Comparison of ENCODE assay signal across 24 mouse cellular contexts in genomic region chr10:117320571-117320981, GRCm38 (mm10). TPM values are rescaled to one million over a fixed set of nuclear protein-coding genes. Genes with fewer than 3 reads are reported as not detected.
DNase-seq lines count a peak whose midpoint lies in the region; ATAC-seq and TF ChIP-seq lines count a peak whose summit lies in the region.
"Had no signal": no experiment of that assay in that cellular context is flagged by ENCODE, and none has a peak within 500 bp of the region (broad histone marks: within the 10 kb centered on the region; RNA-seq: fewer than 3 reads in every experiment).

No protein-coding gene starts in this region.

- H3K27ac ChIP-seq in kidney, adult 2 months (ENCODE audit: insufficient read depth, low read depth, low read length) = no peak overlapping the region
- no peak overlapping the region for H3K27ac ChIP-seq in forebrain, embryonic 13.5 days
- H3K27ac ChIP-seq: embryonic facial prominence, embryonic 15.5 days; hindbrain, embryonic 15.5 days; liver, embryonic 13.5 days; macrophage; stomach, postnatal 0 days had no signal

- TF ChIP-seq CTCF in kidney, adult 2 months (conservative IDR thresholded peaks at IDR 0.05; ENCODE audit: insufficient read depth, insufficient read length, low read depth, low read length) = no peak

- no peak for TF ChIP-seq POLR2A in kidney, adult 2 months (IDR thresholded peaks at IDR 0.05; ENCODE audit: low read depth, low read length)

- peak; percentile 9 for DNase-seq in kidney, adult 2 months
- DNase-seq in kidney, adult 18-20 months = no peak
- DNase-seq in lung, postnatal 14 days = peak; percentile 29
- DNase-seq in urinary bladder, adult 2 months (ENCODE audit: low spot score) = no peak
- DNase-seq: adrenal gland, adult 8-10 months; cerebellum, adult 18-20 months; cerebellum, postnatal 36 days; kidney, postnatal 14 days; liver, embryonic 13.5 days; right cerebral cortex, postnatal 4 days; thymus, postnatal 14 days had no signal

- no peaks in the 10 kb centered on the region for H3K36me3 ChIP-seq in kidney, adult 2 months (ENCODE audit: control insufficient read depth, insufficient read depth, low read length)
- H3K36me3 ChIP-seq in forebrain, embryonic 13.5 days (ENCODE audit: poor library complexity, severe bottlenecking) = no peaks in the 10 kb centered on the region
- H3K36me3 ChIP-seq: embryonic facial prominence, embryonic 15.5 days; heart, embryonic 12.5 days; hindbrain, embryonic 15.5 days; liver, embryonic 13.5 days had no signal

- no peaks in the 10 kb centered on the region for H3K9me3 ChIP-seq in forebrain, embryonic 13.5 days (replicated peaks)
- H3K9me3 ChIP-seq: embryonic facial prominence, embryonic 15.5 days; hindbrain, embryonic 15.5 days; liver, embryonic 13.5 days had no signal

- peak; percentile 34 for ATAC-seq in granulocyte monocyte progenitor cell, adult 5-6 weeks (replicated peaks; ENCODE audit: poor library complexity, severe bottlenecking)
- no peak for ATAC-seq in megakaryocyte-erythroid progenitor cell, adult 5-6 weeks (replicated peaks; ENCODE audit: low FRiP score, low TSS enrichment, poor library complexity, severe bottlenecking)
- ATAC-seq in forebrain, embryonic 13.5 days = no peak
- ATAC-seq: intestine, embryonic 16.5 days had no signal

- no peak overlapping the region for H3K4me2 ChIP-seq in forebrain, embryonic 13.5 days
- H3K4me2 ChIP-seq: embryonic facial prominence, embryonic 15.5 days; heart, embryonic 12.5 days; hindbrain, embryonic 15.5 days; liver, embryonic 13.5 days; midbrain, embryonic 11.5 days had no signal

- H3K4me1 ChIP-seq in kidney, adult 2 months (ENCODE audit: control insufficient read depth, insufficient read depth, low read length) = no peaks in the 10 kb centered on the region
- no peaks in the 10 kb centered on the region for H3K4me1 ChIP-seq in forebrain, embryonic 13.5 days
- H3K4me1 ChIP-seq: embryonic facial prominence, embryonic 15.5 days; heart, embryonic 12.5 days; hindbrain, embryonic 15.5 days; liver, embryonic 13.5 days had no signal

- 65% methylated on average over 3 of the region's 3 CpGs for WGBS in kidney, adult 2 months
- WGBS in forebrain, embryonic 13.5 days = 57% methylated on average over 3 of the region's 3 CpGs

- H3K4me3 ChIP-seq in kidney, adult 2 months (ENCODE audit: insufficient read depth, low read depth, low read length) = no peak overlapping the region
- no peak overlapping the region for H3K4me3 ChIP-seq in forebrain, embryonic 13.5 days
- H3K4me3 ChIP-seq: embryonic facial prominence, embryonic 15.5 days; heart, embryonic 12.5 days; hindbrain, embryonic 15.5 days; liver, embryonic 13.5 days had no signal

- H3K9ac ChIP-seq in forebrain, embryonic 13.5 days = no peak overlapping the region
- H3K9ac ChIP-seq: embryonic facial prominence, embryonic 15.5 days; heart, embryonic 12.5 days; hindbrain, embryonic 15.5 days; liver, embryonic 13.5 days had no signal

- no peaks in the 10 kb centered on the region for H3K27me3 ChIP-seq in kidney, adult 2 months (replicated peaks; ENCODE audit: control insufficient read depth, insufficient read depth, low read length)
- H3K27me3 ChIP-seq in forebrain, embryonic 13.5 days = no peaks in the 10 kb centered on the region
- H3K27me3 ChIP-seq: CH12.LX; embryonic facial prominence, embryonic 15.5 days; heart, embryonic 12.5 days; hindbrain, embryonic 15.5 days; liver, embryonic 13.5 days had no signal

RNA-seq across cellular contexts. Expression of gene Lyz1, which starts 27.9 kb away (rescaled TPM):
- polyA plus RNA-seq in kidney, adult 2 months (2012; rRNA removed) = 1.9 and 6.2 TPM in 2 replicates
- not detected in 2 replicates for total RNA-seq in granulocyte monocyte progenitor cell, adult 5-6 weeks (2014; fragmentation: Nextera tagmentation)
- total RNA-seq in granulocyte monocyte progenitor cell, adult 5-6 weeks (2017) = 0.22 and 0.41 TPM in 2 replicates
- not detected in 2 replicates for total RNA-seq in megakaryocyte-erythroid progenitor cell, adult 5-6 weeks (2014; fragmentation: Nextera tagmentation)
- total RNA-seq in megakaryocyte-erythroid progenitor cell, adult 5-6 weeks (2017) = not detected in 2 replicates
- polyA plus RNA-seq in forebrain, embryonic 13.5 days (2015; fragmentation: Nextera tagmentation; extraction: Ambion mirVana) = 0.14 TPM in 1 of 2 replicates, not detected in the other
- 9.3 and 12.6 TPM in 2 replicates for polyA plus RNA-seq in urinary bladder, adult 2 months (2012; rRNA removed)
- total RNA-seq: CH12.LX, MEL had no signal
- polyA plus RNA-seq: hindbrain, embryonic 15.5 days; limb, embryonic 11.5 days; liver, embryonic 13.5 days; midbrain, embryonic 11.5 days had no signal

RNA-seq across cellular contexts. Expression of gene Lyz2, which starts 38.5 kb away (rescaled TPM):
- polyA plus RNA-seq in kidney, adult 2 months (2012; rRNA removed) = 42.5 and 101 TPM in 2 replicates
- 190 and 288 TPM in 2 replicates for total RNA-seq in granulocyte monocyte progenitor cell, adult 5-6 weeks (2014; fragmentation: Nextera tagmentation)
- total RNA-seq in granulocyte monocyte progenitor cell, adult 5-6 weeks (2017) = 714 and 744 TPM in 2 replicates
- total RNA-seq in megakaryocyte-erythroid progenitor cell, adult 5-6 weeks (2014; fragmentation: Nextera tagmentation) = 0.92 and 84.9 TPM in 2 replicates
- total RNA-seq in megakaryocyte-erythroid progenitor cell, adult 5-6 weeks (2017) = 45.1 and 63.4 TPM in 2 replicates
- polyA plus RNA-seq in forebrain, embryonic 13.5 days (2015; fragmentation: Nextera tagmentation; extraction: Ambion mirVana) = 9.5 and 10.4 TPM in 2 replicates
- 437 and 439 TPM in 2 replicates for polyA plus RNA-seq in urinary bladder, adult 2 months (2012; rRNA removed)
- total RNA-seq: MEL had no signal

RNA-seq across cellular contexts. Expression of gene Cpsf6, which starts 59.2 kb away (rescaled TPM):
- 26.9 and 30.1 TPM in 2 replicates for polyA plus RNA-seq in kidney, adult 2 months (2012; rRNA removed)
- 94.2 and 139 TPM in 2 replicates for total RNA-seq in granulocyte monocyte progenitor cell, adult 5-6 weeks (2014; fragmentation: Nextera tagmentation)
- total RNA-seq in granulocyte monocyte progenitor cell, adult 5-6 weeks (2017) = 119 and 124 TPM in 2 replicates
- 132 and 163 TPM in 2 replicates for total RNA-seq in megakaryocyte-erythroid progenitor cell, adult 5-6 weeks (2014; fragmentation: Nextera tagmentation)
- total RNA-seq in megakaryocyte-erythroid progenitor cell, adult 5-6 weeks (2017) = 142 and 153 TPM in 2 replicates
- 242 and 248 TPM in 2 replicates for polyA plus RNA-seq in forebrain, embryonic 13.5 days (2015; fragmentation: Nextera tagmentation; extraction: Ambion mirVana)
- 35.9 and 43.5 TPM in 2 replicates for polyA plus RNA-seq in urinary bladder, adult 2 months (2012; rRNA removed)

Comparison
In these comparisons a context has a peak if more than half of its experiments do, and no peak if none do; other contexts are left out.
1. DNase-seq: peak in kidney, adult 2 months (single experiment) and lung, postnatal 14 days (single experiment); none in kidney, adult 18-20 months (single experiment) and urinary bladder, adult 2 months (single experiment).